Mouse (Mus musculus) ovary, adult 18-20 months (tissue): ENCODE results near the gene Sult2a6.

ENCODE experiments used
- DNase-seq: peaks from one replicate; pipeline ENCODE4 v3.0.0; 2022; ENCODE audit warnings: low spot score, mixed read lengths

Gene Sult2a6

DNA sequence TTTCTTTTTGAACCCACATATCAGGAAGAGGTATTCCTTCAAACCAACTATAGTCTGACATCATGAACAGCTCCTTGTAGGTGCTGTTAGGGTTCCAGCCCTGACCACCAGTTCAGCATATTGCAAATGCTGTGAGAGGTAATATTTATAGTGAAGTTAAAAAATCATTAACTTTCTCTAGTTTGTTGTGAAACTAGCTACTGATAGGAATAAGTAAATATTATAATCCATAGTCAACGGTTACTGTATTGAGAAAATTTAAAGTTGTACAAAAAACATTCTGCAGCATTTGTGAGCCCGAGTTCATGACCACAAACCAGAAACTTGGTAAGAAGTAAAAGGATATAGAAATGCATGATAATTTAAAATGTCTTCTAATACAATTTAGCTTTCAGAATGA is at the start of gene Sult2a6:
Gene Sult2a6 (minus strand): TSS at position 101 of the 400 bp plus-strand sequence.
- DNase-seq: no peak

DNA sequence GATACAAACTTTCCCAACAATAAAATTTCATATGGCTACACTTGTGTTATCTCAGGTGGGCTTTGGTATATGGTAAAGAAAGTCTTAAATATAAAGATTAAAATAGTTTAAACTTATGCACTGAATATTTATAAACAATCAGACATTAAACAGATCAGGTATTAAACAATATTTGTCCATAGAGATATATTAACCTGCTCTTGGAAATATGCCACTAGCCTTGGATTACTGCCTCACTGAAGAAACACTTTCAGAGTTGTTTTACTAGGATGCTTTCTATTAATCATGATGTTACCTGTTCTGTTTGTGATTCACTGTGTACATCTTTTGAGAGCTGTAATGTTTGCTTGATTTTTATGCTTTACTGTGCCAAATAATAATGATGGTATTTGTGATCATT is 39.4 kb downstream of the Sult2a6 start:
- DNase-seq: no peak

DNA sequence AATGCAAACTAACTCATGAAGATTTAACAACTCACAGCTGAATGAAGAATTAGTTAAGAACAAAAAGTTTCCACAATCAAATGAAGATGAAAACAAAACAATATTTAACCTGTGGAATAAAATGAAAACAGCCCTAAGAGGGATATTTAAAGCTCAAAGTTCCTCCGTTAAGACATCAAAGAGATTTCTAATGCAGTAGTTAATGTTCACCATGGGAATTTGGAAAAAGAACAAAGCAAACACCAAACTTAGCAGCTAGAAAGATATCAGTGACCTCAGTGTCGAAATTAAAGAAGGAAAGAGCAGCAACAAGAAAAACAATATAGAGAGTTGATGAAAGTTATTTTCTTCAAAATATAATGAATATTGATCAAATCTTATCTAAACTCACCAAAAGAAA is 51.3 kb downstream of the Sult2a6 start:
- DNase-seq: no peak

DNA sequence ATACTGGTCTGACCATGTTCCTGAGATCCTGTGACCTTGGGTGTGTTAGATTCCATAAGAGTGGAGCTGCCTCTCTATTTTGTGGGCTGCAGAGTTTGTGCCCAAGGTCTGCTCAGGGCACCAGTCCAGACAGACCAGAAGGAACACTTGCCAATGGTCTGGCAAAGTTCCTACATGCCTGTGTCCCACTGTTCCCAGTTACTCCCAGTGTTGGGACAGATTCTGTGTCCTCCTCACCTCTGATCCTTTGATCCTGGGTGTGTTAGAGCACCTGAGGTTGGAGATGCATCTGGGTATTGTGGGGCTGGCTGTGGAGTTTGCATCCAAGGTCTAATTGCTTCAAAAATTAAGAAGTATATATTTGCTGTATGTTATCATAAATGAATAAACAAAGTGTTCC is 52.2 kb downstream of the Sult2a6 start:
- no peak for DNase-seq
